Mouse (Mus musculus) CH12.LX (cell line): ENCODE measurements around the gene Nav3. TPM values are rescaled to one million over a fixed set of nuclear protein-coding genes. Genes with fewer than 3 reads are reported as not detected.

Experiments used
- DNase-seq: peaks from one replicate; pipeline ENCODE4 v3.0.0-alpha.2; 2013; ENCODE audit errors: extremely low read depth
- H3K27ac ChIP-seq: 2 replicates; pipeline ENCODE4 v1.5.1; 2012; ENCODE audit warnings: low read depth, mild to moderate bottlenecking, control low read depth, moderate library complexity; ENCODE audit not compliant: insufficient read depth
- H3K27me3 ChIP-seq: replicated peaks from 2 replicates; pipeline ENCODE3; 2012; ENCODE audit warnings: inconsistent platforms
- H3K36me3 ChIP-seq, 2 experiments: replicated peaks in 1 of 2; 2 replicates each; pipeline versions ENCODE3 to v1.6.1; 2012; ENCODE audit warnings: inconsistent platforms in 1 of 2, low read length in 1 of 2, mild to moderate bottlenecking in 1 of 2, mixed read lengths in 1 of 2, moderate library complexity in 1 of 2; ENCODE audit not compliant: control insufficient read depth in 1 of 2, insufficient read depth in 1 of 2
- H3K4me1 ChIP-seq, 2 experiments: 2 replicates each; pipeline ENCODE4 v1.6.1; 2012; ENCODE audit warnings: inconsistent platforms in 1 of 2, moderate library complexity in 1 of 2; ENCODE audit not compliant: insufficient read depth in 2 of 2, control insufficient read depth in 1 of 2
- H3K4me2 ChIP-seq: 2 replicates; pipeline ENCODE4 v1.6.1; 2012; ENCODE audit warnings: low read depth, mild to moderate bottlenecking, control low read depth; ENCODE audit not compliant: poor library complexity, insufficient read depth, severe bottlenecking
- H3K4me3 ChIP-seq, 3 experiments: fragments of 150-350 bp in 1 of 3; sonication (generic) in 1 of 3; replicated peaks in 1 of 3; 2 replicates each; pipeline versions ENCODE3 to v1.5.1; 2011 to 2012; ENCODE audit warnings: low read depth in 2 of 3, low read length in 2 of 3, mild to moderate bottlenecking in 2 of 3, moderate library complexity in 2 of 3, control low read depth in 1 of 3, improper control_type of control experiment in 1 of 3, inconsistent platforms in 1 of 3, mixed read lengths in 1 of 3; ENCODE audit not compliant: poor library complexity in 1 of 3
- H3K79me2 ChIP-seq: replicated peaks from 2 replicates; pipeline ENCODE4 v1.6.1; 2012; ENCODE audit warnings: mild to moderate bottlenecking, moderate library complexity; ENCODE audit not compliant: control insufficient read depth, poor library complexity, insufficient read depth, severe bottlenecking; ENCODE audit errors: extremely low read depth
- H3K9ac ChIP-seq: 2 replicates; pipeline ENCODE4 v1.6.1; 2012; ENCODE audit warnings: low read depth, mild to moderate bottlenecking, control low read depth, moderate library complexity; ENCODE audit not compliant: insufficient read depth
- H3K9me3 ChIP-seq: replicated peaks from 2 replicates; pipeline ENCODE3; 2012; ENCODE audit warnings: low read length, inconsistent platforms, mixed read lengths
- BHLHE40 ChIP-seq: IDR thresholded peaks from 2 replicates; pipeline ENCODE4 v1.6.1; 2011; ENCODE audit warnings: mild to moderate bottlenecking, low read depth, low read length, improper control_type of control experiment
- CHD1 ChIP-seq: IDR thresholded peaks from 2 replicates; pipeline ENCODE4 v1.6.1; 2012; ENCODE audit warnings: low read depth, low read length, improper control_type of control experiment, inconsistent platforms
- CHD2 ChIP-seq: IDR thresholded peaks from 2 replicates; pipeline ENCODE4 v1.6.1; 2011; ENCODE audit warnings: low read length, improper control_type of control experiment
- CTCF ChIP-seq, 2 experiments: IDR thresholded peaks in 1 of 2; conservative IDR thresholded peaks in 1 of 2; 2 replicates each; pipeline ENCODE4 v1.5.1; 2011 to 2012; ENCODE audit warnings: low read depth in 2 of 2, low read length in 2 of 2, improper control_type of control experiment in 1 of 2, inconsistent platforms in 1 of 2, mild to moderate bottlenecking in 1 of 2, moderate library complexity in 1 of 2
- E2F4 ChIP-seq: IDR thresholded peaks from 2 replicates; pipeline ENCODE4 v1.6.1; 2011; ENCODE audit warnings: low read depth, low read length, improper control_type of control experiment; ENCODE audit not compliant: insufficient replicate concordance
- EP300 ChIP-seq: IDR thresholded peaks from 2 replicates; pipeline ENCODE4 v1.6.1; 2011; ENCODE audit warnings: low read length, improper control_type of control experiment
- ETS1 ChIP-seq: conservative IDR thresholded peaks from 2 replicates; pipeline ENCODE4 v1.6.1; 2012; ENCODE audit warnings: low read depth, mild to moderate bottlenecking, inconsistent platforms, low read length, improper control_type of control experiment, moderate library complexity
- GABPA ChIP-seq: IDR thresholded peaks from 2 replicates; pipeline ENCODE4 v1.6.1; 2012; ENCODE audit warnings: low read depth, low read length, improper control_type of control experiment, inconsistent platforms; ENCODE audit not compliant: insufficient replicate concordance
- IRF4 ChIP-seq: IDR thresholded peaks from 2 replicates; pipeline ENCODE4 v1.6.1; 2014; ENCODE audit warnings: low read depth, mild to moderate bottlenecking, inconsistent platforms, low read length, improper control_type of control experiment
- MAFK ChIP-seq: IDR thresholded peaks from 2 replicates; pipeline ENCODE4 v1.6.1; 2011; ENCODE audit warnings: low read length, improper control_type of control experiment; ENCODE audit not compliant: insufficient replicate concordance
- MAX ChIP-seq: IDR thresholded peaks from 2 replicates; pipeline ENCODE4 v1.6.1; 2011; ENCODE audit warnings: low read length, improper control_type of control experiment
- MAZ ChIP-seq: IDR thresholded peaks from 2 replicates; pipeline ENCODE4 v1.6.1; 2012; ENCODE audit warnings: low read depth, mild to moderate bottlenecking, inconsistent platforms, low read length, improper control_type of control experiment, moderate library complexity
- MEF2A ChIP-seq: IDR thresholded peaks from 2 replicates; pipeline ENCODE4 v1.6.1; 2014; ENCODE audit warnings: low read depth, mild to moderate bottlenecking, inconsistent platforms, low read length, improper control_type of control experiment, borderline replicate concordance
- NRF1 ChIP-seq: IDR thresholded peaks from 2 replicates; pipeline ENCODE4 v1.6.1; 2014; ENCODE audit warnings: low read depth, mild to moderate bottlenecking, inconsistent platforms, low read length, improper control_type of control experiment, moderate library complexity
- SIN3A ChIP-seq: IDR thresholded peaks from 2 replicates; pipeline ENCODE4 v1.6.1; 2012; ENCODE audit warnings: low read length, improper control_type of control experiment, inconsistent platforms
- TBP ChIP-seq: conservative IDR thresholded peaks from 2 replicates; pipeline ENCODE4 v1.6.1; 2011; ENCODE audit warnings: low read depth, low read length, improper control_type of control experiment
- TCF12 ChIP-seq: IDR thresholded peaks from 2 replicates; pipeline ENCODE4 v1.6.1; 2014; ENCODE audit warnings: low read depth, mild to moderate bottlenecking, inconsistent platforms, low read length, improper control_type of control experiment
- UBTF ChIP-seq: IDR thresholded peaks from 2 replicates; pipeline ENCODE4 v1.6.1; 2012; ENCODE audit warnings: low read depth, mild to moderate bottlenecking, inconsistent platforms, low read length, improper control_type of control experiment, moderate library complexity
- USF2 ChIP-seq: conservative IDR thresholded peaks from 2 replicates; pipeline ENCODE4 v1.6.1; 2011; ENCODE audit warnings: low read depth, low read length, improper control_type of control experiment
- ZC3H11A ChIP-seq: IDR thresholded peaks from 2 replicates; pipeline ENCODE4 v1.6.1; 2012; ENCODE audit warnings: low read depth, mild to moderate bottlenecking, inconsistent platforms, low read length, improper control_type of control experiment
- ZKSCAN1 ChIP-seq: IDR thresholded peaks from 2 replicates; pipeline ENCODE4 v1.6.1; 2012; ENCODE audit warnings: low read depth, inconsistent platforms, low read length, improper control_type of control experiment, borderline replicate concordance
- ZMIZ1 ChIP-seq: IDR thresholded peaks from 2 replicates; pipeline ENCODE4 v1.6.1; 2012; ENCODE audit warnings: low read depth, mild to moderate bottlenecking, inconsistent platforms, low read length, improper control_type of control experiment
- ZNF384 ChIP-seq: IDR thresholded peaks from 2 replicates; pipeline ENCODE4 v1.6.1; 2012; ENCODE audit warnings: low read depth, low read length, improper control_type of control experiment, inconsistent platforms
- dilution Hi-C: fragments of 300-500 bp; cut with MboI; formaldehyde crosslinking; loops from 2 replicates; pipeline ENCODE4 v1.14.3; 2020; ENCODE audit warnings: low sequenced_read_pairs; ENCODE audit not compliant: extremely low pct_unique_long_range_greater_than_20kb, extremely low pct_ligation_motif_present
- in situ Hi-C: fragments of 300-500 bp; cut with MboI; formaldehyde crosslinking; loops from 3 replicates; pipeline ENCODE4 v1.14.3; 2019; ENCODE audit warnings: low sequenced_read_pairs, low pct_ligation_motif_present, low pct_unique_long_range_greater_than_20kb, mixed read lengths
- polyA plus RNA-seq: library from polyadenylated mRNA; unstranded; fragments of >175 nt; gene quantifications from 2 replicates; pipeline ENCODE4 v1.2.1, GENCODE M21; 2012; ENCODE audit warnings: low read depth; ENCODE audit not compliant: insufficient read length
- total RNA-seq, 2 experiments: library from RNA; depleted of rRNA; stranded (reverse); fragments of 300-350 nt in 1 of 2; fragments of >200 nt in 1 of 2; gene quantifications; 2 replicates each; pipeline ENCODE4 v1.2.3; 2012 to 2014

The Nav3 gene
- total and polyA plus RNA-seq, 3 experiments: 0.03 TPM; not detected in 2

- Histone ChIP-seq H3K4me1 (no peaks in the 10 kb centered on the region), H3K4me3 (no peak overlapping the region), H3K4me2 (no peak overlapping the region), H3K9ac (no peak overlapping the region), H3K36me3 (no peaks in the 10 kb centered on the region), H3K27me3 (no peaks in the 10 kb centered on the region), H3K79me2 (no peaks in the 10 kb centered on the region), H3K27ac (no peak overlapping the region), H3K9me3 (peaks cover 38% of the 10 kb centered on the region)
- in situ Hi-C loops (no loop called here), dilution Hi-C loops (no loop called here)
- DNase-seq: no peak
- TF ChIP-seq NRF1 (no peak), ZC3H11A (no peak), E2F4 (no peak), TBP (no peak), ZMIZ1 (no peak), UBTF (no peak), ETS1 (no peak), USF2 (no peak), MAZ (no peak), CTCF (conservative IDR thresholded peaks at IDR 0.05 in 1 of 2, IDR thresholded peaks at IDR 0.05 in 1 of 2; ENCODE audit: low read depth in 2 of 2, low read length in 2 of 2) (no peak), BHLHE40 (no peak), TCF12 (no peak), CHD1 (no peak), GABPA (no peak), IRF4 (no peak), SIN3A (no peak), ZKSCAN1 (no peak), ZNF384 (no peak)
Measured at GRCm38 (mm10) chr10:110168892-110169291, 287.1 kb downstream of the Nav3 start.

DNA sequence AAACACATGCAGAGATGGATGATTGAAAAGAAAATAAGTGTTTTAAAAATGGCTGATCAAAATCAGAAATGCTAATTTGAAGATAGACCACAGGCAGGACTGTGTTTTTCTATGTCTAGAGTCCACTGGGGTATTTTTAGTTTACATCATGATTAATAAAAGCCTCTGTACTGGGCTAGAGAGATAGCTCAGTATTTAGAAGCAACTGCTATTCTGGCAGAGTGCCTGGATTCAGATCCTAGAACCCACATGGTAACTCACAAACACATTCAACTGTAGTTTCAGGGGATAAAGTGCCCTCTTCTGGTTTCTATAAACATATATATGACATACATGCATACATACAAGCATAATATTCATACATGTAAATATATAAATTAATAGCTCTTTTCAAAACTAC lies 293.4 kb downstream of the Nav3 start:
- no peaks in the 10 kb centered on the region for H3K27me3 ChIP-seq
- no peaks in the 10 kb centered on the region for H3K36me3 ChIP-seq
- no peak for DNase-seq
- H3K4me3 ChIP-seq: no peak overlapping the region
- peaks cover 44% of the 10 kb centered on the region for H3K9me3 ChIP-seq
- no peaks in the 10 kb centered on the region for H3K79me2 ChIP-seq
- no peak overlapping the region for H3K4me2 ChIP-seq
- in situ Hi-C loops: no loop called here
- dilution Hi-C loops: no loop called here
- no peak overlapping the region for H3K9ac ChIP-seq
- H3K27ac ChIP-seq: no peak overlapping the region
- no peaks in the 10 kb centered on the region for H3K4me1 ChIP-seq
- TF ChIP-seq MAFK (no peak), ZC3H11A (no peak), CTCF (conservative IDR thresholded peaks at IDR 0.05 in 1 of 2, IDR thresholded peaks at IDR 0.05 in 1 of 2; ENCODE audit: low read depth in 2 of 2, low read length in 2 of 2) (no peak), MEF2A (no peak), CHD2 (no peak), EP300 (no peak), MAX (no peak), IRF4 (no peak)
